In genomic region chr16:13818560-13819393, GRCm38 (mm10) we compare ENCODE assay signal across 8 mouse cellular contexts. TPM values are rescaled to one million over a fixed set of nuclear protein-coding genes. Genes with fewer than 3 reads are reported as not detected.
DNase-seq lines count a peak whose midpoint lies in the region; ATAC-seq and TF ChIP-seq lines count a peak whose summit lies in the region.

Gene Ntan1 (plus strand): TSS chr16:13818845.

- H3K4me1 ChIP-seq in forebrain, embryonic 10.5 days = peaks cover 26% of the 10 kb centered on the region
- peaks cover 26% of the 10 kb centered on the region for H3K4me1 ChIP-seq in heart, embryonic 15.5 days (replicated peaks)
- H3K4me1 ChIP-seq in liver, embryonic 14.5 days (replicated peaks; ENCODE audit: control insufficient read depth in 2 of 2, insufficient read depth in 2 of 2, low read length in 1 of 2) = peaks cover 3 to 20% of the 10 kb centered on the region in 2 experiments; a peak in 3 of 4 replicates
- no peaks in the 10 kb centered on the region for H3K4me1 ChIP-seq in neural tube, embryonic 11.5 days (ENCODE audit: control insufficient read depth, insufficient read depth, low read length)
- H3K4me1 ChIP-seq in stomach, postnatal 0 days (replicated peaks; ENCODE audit: control insufficient read depth, insufficient read depth) = 0 out of 2 replicates have a peak, but pooled peaks cover 6% of the 10 kb centered on the region

- H3K9me3 ChIP-seq in forebrain, embryonic 10.5 days = no peaks in the 10 kb centered on the region
- no peaks in the 10 kb centered on the region for H3K9me3 ChIP-seq in heart, embryonic 15.5 days (replicated peaks)
- no peaks in the 10 kb centered on the region for H3K9me3 ChIP-seq in liver, embryonic 14.5 days (ENCODE audit: control insufficient read depth, low read length)
- no peaks in the 10 kb centered on the region for H3K9me3 ChIP-seq in neural tube, embryonic 11.5 days (ENCODE audit: control insufficient read depth, low read length)
- H3K9me3 ChIP-seq in stomach, postnatal 0 days (ENCODE audit: control insufficient read depth, low read length) = no peaks in the 10 kb centered on the region

- no peak for TF ChIP-seq EP300 in liver, embryonic 14.5 days (IDR thresholded peaks at IDR 0.05; ENCODE audit: low read depth)
- TF ChIP-seq EP300 in stomach, postnatal 0 days (optimal IDR thresholded peaks at IDR 0.05) = no peak

- DNase-seq in CD8-positive naive resting alpha-beta T cell, adult 2 months (ENCODE audit: low read depth in 2 of 2, low spot score in 2 of 2) = peak; percentile 86 to 88
- peak; percentile 79 for DNase-seq in c-Kit-positive CD71-negative TER-119-negative erythroid progenitor cells, embryonic 14.5 days (ENCODE audit: low read depth)
- peak; percentile 95 for DNase-seq in forebrain, embryonic 10.5 days (ENCODE audit: extremely low spot score, low spot score)
- peak; percentile 94 to 98 for DNase-seq in kidney, postnatal 25 days
- peak; percentile 86 to 90 (median 87) for DNase-seq in liver, embryonic 14.5 days (ENCODE audit: low read depth in 3 of 3, low spot score in 3 of 3)
- DNase-seq in neural tube, embryonic 11.5 days (ENCODE audit: low spot score) = peak; percentile 97
- DNase-seq in stomach, postnatal 0 days (ENCODE audit: low spot score) = peak; percentile 98

- peak within 1 kb of the TSS; percentile 82 for H3K9ac ChIP-seq in heart, embryonic 15.5 days
- peak within 1 kb of the TSS; percentile 60 for H3K9ac ChIP-seq in liver, embryonic 14.5 days (replicated peaks)
- H3K9ac ChIP-seq in neural tube, embryonic 11.5 days (ENCODE audit: low read length) = peak within 1 kb of the TSS; percentile 81
- H3K9ac ChIP-seq in stomach, postnatal 0 days (ENCODE audit: low read length) = peak within 1 kb of the TSS; percentile 87

- H3K27me3 ChIP-seq in forebrain, embryonic 10.5 days (ENCODE audit: poor library complexity, severe bottlenecking) = no peaks in the 10 kb centered on the region
- H3K27me3 ChIP-seq in heart, embryonic 15.5 days = no peaks in the 10 kb centered on the region
- no peaks in the 10 kb centered on the region for H3K27me3 ChIP-seq in liver, embryonic 14.5 days (ENCODE audit: control insufficient read depth, insufficient read depth, low read length)
- H3K27me3 ChIP-seq in neural tube, embryonic 11.5 days (ENCODE audit: control insufficient read depth, insufficient read depth, low read length) = no peaks in the 10 kb centered on the region
- H3K27me3 ChIP-seq in stomach, postnatal 0 days (ENCODE audit: control insufficient read depth, insufficient read depth, low read length) = no peaks in the 10 kb centered on the region

- peak within 1 kb of the TSS; percentile 93 for H3K27ac ChIP-seq in forebrain, embryonic 10.5 days
- H3K27ac ChIP-seq in heart, embryonic 15.5 days = peak within 1 kb of the TSS; percentile 96
- peak within 1 kb of the TSS; percentile 1; the same call in 1 of the 2 replicates for H3K27ac ChIP-seq in liver, embryonic 14.5 days
- peak within 1 kb of the TSS; percentile 90 for H3K27ac ChIP-seq in neural tube, embryonic 11.5 days (ENCODE audit: low read depth, low read length)
- peak within 1 kb of the TSS; percentile 93 for H3K27ac ChIP-seq in stomach, postnatal 0 days (replicated peaks)

- H3K36me3 ChIP-seq in forebrain, embryonic 10.5 days (replicated peaks) = peaks cover 35% of the 10 kb centered on the region
- H3K36me3 ChIP-seq in heart, embryonic 15.5 days = peaks cover 16% of the 10 kb centered on the region; the same call in 1 of the 2 replicates
- peaks cover 5% of the 10 kb centered on the region; the same call in 1 of the 2 replicates for H3K36me3 ChIP-seq in liver, embryonic 14.5 days (replicated peaks; ENCODE audit: control insufficient read depth, insufficient read depth, low read depth)
- peaks cover 2% of the 10 kb centered on the region; the same call in 1 of the 2 replicates for H3K36me3 ChIP-seq in neural tube, embryonic 11.5 days (ENCODE audit: control insufficient read depth, insufficient read depth, low read length)
- no peaks in the 10 kb centered on the region for H3K36me3 ChIP-seq in stomach, postnatal 0 days (ENCODE audit: control insufficient read depth, insufficient read depth, low read length)

- H3K4me3 ChIP-seq in forebrain, embryonic 10.5 days = peak within 1 kb of the TSS; percentile 80
- H3K4me3 ChIP-seq in heart, embryonic 15.5 days = peak within 1 kb of the TSS; percentile 77
- peak within 1 kb of the TSS; percentile 60 to 82 for H3K4me3 ChIP-seq in liver, embryonic 14.5 days (ENCODE audit: insufficient read depth in 1 of 2, low read depth in 2 of 2, low read length in 2 of 2)
- peak within 1 kb of the TSS; percentile 75 for H3K4me3 ChIP-seq in neural tube, embryonic 11.5 days (ENCODE audit: low read depth, low read length)
- peak within 1 kb of the TSS; percentile 84 for H3K4me3 ChIP-seq in stomach, postnatal 0 days (ENCODE audit: low read depth, low read length)

- peak; percentile 96 for ATAC-seq in heart, embryonic 15.5 days (replicated peaks; ENCODE audit: insufficient number of reproducible peaks, insufficient read depth, low FRiP score, low read depth)
- ATAC-seq in liver, embryonic 14.5 days (ENCODE audit: insufficient read depth) = peak; percentile 96
- peak; percentile 96 for ATAC-seq in neural tube, embryonic 11.5 days (ENCODE audit: insufficient read depth, low FRiP score, low TSS enrichment)
- peak; percentile 96 for ATAC-seq in stomach, postnatal 0 days (ENCODE audit: low FRiP score, low TSS enrichment)

- under 1% methylated on average over 58 of the region's 58 CpGs for WGBS in forebrain, embryonic 10.5 days
- under 1% methylated on average over 58 of the region's 58 CpGs for WGBS in heart, embryonic 15.5 days
- 0% methylated on average over 58 of the region's 58 CpGs for WGBS in liver, embryonic 14.5 days (ENCODE audit: insufficient replicate concordance)
- under 1% methylated on average over 57 of the region's 58 CpGs for WGBS in neural tube, embryonic 11.5 days
- under 1% methylated on average over 57 of the region's 58 CpGs for WGBS in stomach, postnatal 0 days

- no peak for TF ChIP-seq CTCF in liver, embryonic 14.5 days (IDR thresholded peaks at IDR 0.05; ENCODE audit: low read depth)
- no peak for TF ChIP-seq CTCF in stomach, postnatal 0 days (IDR thresholded peaks at IDR 0.05; ENCODE audit: low read depth)

- peak within 1 kb of the TSS; percentile 75 for H3K4me2 ChIP-seq in heart, embryonic 15.5 days
- peak within 1 kb of the TSS; percentile 79 for H3K4me2 ChIP-seq in liver, embryonic 14.5 days (ENCODE audit: low read depth)
- peak within 1 kb of the TSS; percentile 77 for H3K4me2 ChIP-seq in neural tube, embryonic 11.5 days (ENCODE audit: low read depth)
- peak within 1 kb of the TSS; percentile 82 for H3K4me2 ChIP-seq in stomach, postnatal 0 days (replicated peaks; ENCODE audit: low read depth)

RNA-seq across cellular contexts. Expression of gene Ntan1, which starts in this region (rescaled TPM):
- polyA plus RNA-seq in forebrain, embryonic 10.5 days (2016; fragmentation: Nextera tagmentation; extraction: Ambion mirVana) = 122 and 125 TPM in 2 replicates
- polyA plus RNA-seq in heart, embryonic 15.5 days (2015; fragmentation: Nextera tagmentation; extraction: Ambion mirVana) = 138 and 145 TPM in 2 replicates
- polyA plus RNA-seq in liver, embryonic 14.5 days (2012; rRNA removed) = 15.9 and 16.0 TPM in 2 replicates
- 40.6 and 41.7 TPM in 2 replicates for polyA plus RNA-seq in liver, embryonic 14.5 days (2014; fragmentation: Nextera tagmentation; extraction: Ambion mirVana)
- 152 and 162 TPM in 2 replicates for polyA plus RNA-seq in neural tube, embryonic 11.5 days (2014; fragmentation: Nextera tagmentation; extraction: Ambion mirVana)
- polyA plus RNA-seq in stomach, postnatal 0 days (2015; fragmentation: Nextera tagmentation; extraction: Ambion mirVana) = 124 and 133 TPM in 2 replicates

Comparison
In these comparisons a context has a peak if more than half of its experiments do, and no peak if none do; other contexts are left out.
1. Peak in every context shown above with its lines: DNase-seq, ATAC-seq, H3K4me3 ChIP-seq and H3K27ac ChIP-seq.
2. H3K27ac ChIP-seq: peak in every context shown above with its lines; median percentile 96 in heart, embryonic 15.5 days; 93 in forebrain, embryonic 10.5 days; 93 in stomach, postnatal 0 days; 90 in neural tube, embryonic 11.5 days; 1 in liver, embryonic 14.5 days.